Mouse (Mus musculus): Measurements from ENCODE around the gene Cst6.
A peak's percentile ranks its signal among the peaks of the same experiment; 100 is the strongest.
"Not testable (repeated sequence)": the region's sequence is repeated elsewhere in the genome, so short reads cannot be mapped to it uniquely, and the experiment has no call there.

The Cst6 gene

GRCm38 (mm10) chr19:5349502-5349873, at the start of gene Cst6:
Cst6 (minus strand) TSS chr19:5349574.
- H3K36me3 ChIP-seq (ENCODE audit: insufficient read depth, low read length); H3K9me3 ChIP-seq (ENCODE audit: low read length); H3K4me1 ChIP-seq (replicated peaks; ENCODE audit: low read depth, low read length): not testable (repeated sequence)
- Histone ChIP-seq H3K4me3 (replicated peaks; ENCODE audit: low read length) (peak within 1 kb of the TSS; percentile 76), H3K27me3 (ENCODE audit: insufficient read depth, low read length) (peaks cover 21% of the 10 kb centered on the region)

- no peak overlapping the region for H3K4me3 ChIP-seq (replicated peaks; ENCODE audit: low read length)
- H3K36me3 ChIP-seq (ENCODE audit: insufficient read depth, low read length): peaks cover 27% of the 10 kb centered on the region
- no peaks in the 10 kb centered on the region for H3K27me3 ChIP-seq (ENCODE audit: insufficient read depth, low read length)
- peaks cover 53% of the 10 kb centered on the region for H3K4me1 ChIP-seq (replicated peaks; ENCODE audit: low read depth, low read length)
- H3K9me3 ChIP-seq (ENCODE audit: low read length): no peaks in the 10 kb centered on the region
- TF ChIP-seq NANOG (IDR thresholded peaks at IDR 0.05; ENCODE audit: borderline replicate concordance, low read length) (no peak), POU5F1 (IDR thresholded peaks at IDR 0.05; ENCODE audit: borderline replicate concordance, low read length) (no peak), CTCF (conservative IDR thresholded peaks at IDR 0.05; ENCODE audit: low read length) (no peak)
These were observed 46.0 kb upstream of the Cst6 start for GRCm38 (mm10) chr19:5395371-5395770.

- peaks cover 54% of the 10 kb centered on the region for H3K4me1 ChIP-seq (replicated peaks; ENCODE audit: low read depth, low read length)
- peaks cover 27% of the 10 kb centered on the region for H3K36me3 ChIP-seq (ENCODE audit: insufficient read depth, low read length)
- TF ChIP-seq NANOG (IDR thresholded peaks at IDR 0.05; ENCODE audit: borderline replicate concordance, low read length) (no peak), POU5F1 (IDR thresholded peaks at IDR 0.05; ENCODE audit: borderline replicate concordance, low read length) (no peak), CTCF (conservative IDR thresholded peaks at IDR 0.05; ENCODE audit: low read length) (no peak)
- no peaks in the 10 kb centered on the region for H3K27me3 ChIP-seq (ENCODE audit: insufficient read depth, low read length)
- H3K9me3 ChIP-seq (ENCODE audit: low read length): no peaks in the 10 kb centered on the region
- no peak overlapping the region for H3K4me3 ChIP-seq (replicated peaks; ENCODE audit: low read length)
These were observed 44.8 kb upstream of the Cst6 start for GRCm38 (mm10) chr19:5394168-5394567.

- H3K9me3 ChIP-seq (ENCODE audit: low read length): no peaks in the 10 kb centered on the region
- H3K27me3 ChIP-seq (ENCODE audit: insufficient read depth, low read length): no peaks in the 10 kb centered on the region
- TF ChIP-seq NANOG (IDR thresholded peaks at IDR 0.05; ENCODE audit: borderline replicate concordance, low read length) (no peak), POU5F1 (IDR thresholded peaks at IDR 0.05; ENCODE audit: borderline replicate concordance, low read length) (no peak), CTCF (conservative IDR thresholded peaks at IDR 0.05; ENCODE audit: low read length) (no peak)
- H3K4me3 ChIP-seq (replicated peaks; ENCODE audit: low read length): no peak overlapping the region
- H3K4me1 ChIP-seq (replicated peaks; ENCODE audit: low read depth, low read length): peaks cover 55% of the 10 kb centered on the region
- peaks cover 27% of the 10 kb centered on the region for H3K36me3 ChIP-seq (ENCODE audit: insufficient read depth, low read length)
These were observed 43.5 kb upstream of the Cst6 start for GRCm38 (mm10) chr19:5392892-5393291.

GRCm38 (mm10) chr19:5390416-5390815, 41.0 kb upstream of the Cst6 start:
- H3K4me3 ChIP-seq (replicated peaks; ENCODE audit: low read length): peak overlapping the region; percentile 98
- no peaks in the 10 kb centered on the region for H3K27me3 ChIP-seq (ENCODE audit: insufficient read depth, low read length)

GRCm38 (mm10) chr19:5389647-5390046, 40.3 kb upstream of the Cst6 start:
- Histone ChIP-seq H3K36me3 (ENCODE audit: insufficient read depth, low read length) (peaks cover 51% of the 10 kb centered on the region), H3K27me3 (ENCODE audit: insufficient read depth, low read length) (no peaks in the 10 kb centered on the region), H3K4me1 (replicated peaks; ENCODE audit: low read depth, low read length) (peaks cover 75% of the 10 kb centered on the region), H3K9me3 (ENCODE audit: low read length) (no peaks in the 10 kb centered on the region), H3K4me3 (replicated peaks; ENCODE audit: low read length) (peak overlapping the region; percentile 98)
- TF ChIP-seq CTCF (conservative IDR thresholded peaks at IDR 0.05; ENCODE audit: low read length): no peak
- TF ChIP-seq POU5F1 (IDR thresholded peaks at IDR 0.05; ENCODE audit: borderline replicate concordance, low read length): no peak
- TF ChIP-seq NANOG (IDR thresholded peaks at IDR 0.05; ENCODE audit: borderline replicate concordance, low read length): no peak

More at GRCm38 (mm10) chr19:5390416-5390815, 41.0 kb upstream of the Cst6 start:
- peaks cover 72% of the 10 kb centered on the region for H3K4me1 ChIP-seq (replicated peaks; ENCODE audit: low read depth, low read length)
- TF ChIP-seq CTCF (conservative IDR thresholded peaks at IDR 0.05; ENCODE audit: low read length) (no peak), NANOG (IDR thresholded peaks at IDR 0.05; ENCODE audit: borderline replicate concordance, low read length) (no peak), POU5F1 (IDR thresholded peaks at IDR 0.05; ENCODE audit: borderline replicate concordance, low read length) (no peak)
- H3K36me3 ChIP-seq (ENCODE audit: insufficient read depth, low read length): peaks cover 43% of the 10 kb centered on the region
- H3K9me3 ChIP-seq (ENCODE audit: low read length): no peaks in the 10 kb centered on the region

GRCm38 (mm10) chr19:5388588-5389242, 39.3 kb upstream of the Cst6 start, which contains the start of gene Sart1:
Sart1 (minus strand) TSS chr19:5388703.
- Histone ChIP-seq H3K4me1 (replicated peaks; ENCODE audit: low read depth, low read length) (peaks cover 78% of the 10 kb centered on the region), H3K27me3 (ENCODE audit: insufficient read depth, low read length) (no peaks in the 10 kb centered on the region), H3K36me3 (ENCODE audit: insufficient read depth, low read length) (peaks cover 56% of the 10 kb centered on the region), H3K9me3 (ENCODE audit: low read length) (no peaks in the 10 kb centered on the region), H3K4me3 (replicated peaks; ENCODE audit: low read length) (peak within 1 kb of the TSS; percentile 98)
- no peak for TF ChIP-seq NANOG (IDR thresholded peaks at IDR 0.05; ENCODE audit: borderline replicate concordance, low read length)
- no peak for TF ChIP-seq POU5F1 (IDR thresholded peaks at IDR 0.05; ENCODE audit: borderline replicate concordance, low read length)
- TF ChIP-seq CTCF (conservative IDR thresholded peaks at IDR 0.05; ENCODE audit: low read length): no peak

GRCm38 (mm10) chr19:5388011-5388441, 38.7 kb upstream of the Cst6 start:
- Histone ChIP-seq H3K9me3 (ENCODE audit: low read length) (no peaks in the 10 kb centered on the region), H3K4me1 (replicated peaks; ENCODE audit: low read depth, low read length) (peaks cover 80% of the 10 kb centered on the region), H3K27me3 (ENCODE audit: insufficient read depth, low read length) (no peaks in the 10 kb centered on the region), H3K36me3 (ENCODE audit: insufficient read depth, low read length) (peaks cover 61% of the 10 kb centered on the region), H3K4me3 (replicated peaks; ENCODE audit: low read length) (peak overlapping the region; percentile 98)
- TF ChIP-seq CTCF (conservative IDR thresholded peaks at IDR 0.05; ENCODE audit: low read length) (no peak), POU5F1 (IDR thresholded peaks at IDR 0.05; ENCODE audit: borderline replicate concordance, low read length) (no peak), NANOG (IDR thresholded peaks at IDR 0.05; ENCODE audit: borderline replicate concordance, low read length) (no peak)

GRCm38 (mm10) chr19:5384715-5385114, 35.3 kb upstream of the Cst6 start:
- Histone ChIP-seq H3K4me1 (replicated peaks; ENCODE audit: low read depth, low read length) (peaks cover 66% of the 10 kb centered on the region), H3K4me3 (replicated peaks; ENCODE audit: low read length) (no peak overlapping the region), H3K9me3 (ENCODE audit: low read length) (no peaks in the 10 kb centered on the region), H3K27me3 (ENCODE audit: insufficient read depth, low read length) (no peaks in the 10 kb centered on the region), H3K36me3 (ENCODE audit: insufficient read depth, low read length) (peaks cover 74% of the 10 kb centered on the region)
- TF ChIP-seq POU5F1 (IDR thresholded peaks at IDR 0.05; ENCODE audit: borderline replicate concordance, low read length) (no peak), CTCF (conservative IDR thresholded peaks at IDR 0.05; ENCODE audit: low read length) (no peak), NANOG (IDR thresholded peaks at IDR 0.05; ENCODE audit: borderline replicate concordance, low read length) (no peak)
